Mouse (Mus musculus) CH12.LX (cell line): ENCODE data around the gene Dpp6. TPM values are rescaled to one million over a fixed set of nuclear protein-coding genes. Genes with fewer than 3 reads are reported as not detected.

Experiments
- DNase-seq: peaks from one replicate; pipeline ENCODE4 v3.0.0-alpha.2; 2013; ENCODE audit errors: extremely low read depth
- H3K27ac ChIP-seq: 2 replicates; pipeline ENCODE4 v1.5.1; 2012; ENCODE audit warnings: low read depth, mild to moderate bottlenecking, control low read depth, moderate library complexity; ENCODE audit not compliant: insufficient read depth
- H3K27me3 ChIP-seq: replicated peaks from 2 replicates; pipeline ENCODE3; 2012; ENCODE audit warnings: inconsistent platforms
- H3K36me3 ChIP-seq, 2 experiments: replicated peaks in 1 of 2; 2 replicates each; pipeline versions ENCODE3 to v1.6.1; 2012; ENCODE audit warnings: inconsistent platforms in 1 of 2, low read length in 1 of 2, mild to moderate bottlenecking in 1 of 2, mixed read lengths in 1 of 2, moderate library complexity in 1 of 2; ENCODE audit not compliant: control insufficient read depth in 1 of 2, insufficient read depth in 1 of 2
- H3K4me1 ChIP-seq, 2 experiments: 2 replicates each; pipeline ENCODE4 v1.6.1; 2012; ENCODE audit warnings: inconsistent platforms in 1 of 2, moderate library complexity in 1 of 2; ENCODE audit not compliant: insufficient read depth in 2 of 2, control insufficient read depth in 1 of 2
- H3K4me2 ChIP-seq: 2 replicates; pipeline ENCODE4 v1.6.1; 2012; ENCODE audit warnings: low read depth, mild to moderate bottlenecking, control low read depth; ENCODE audit not compliant: poor library complexity, insufficient read depth, severe bottlenecking
- H3K4me3 ChIP-seq, 3 experiments: fragments of 150-350 bp in 1 of 3; sonication (generic) in 1 of 3; replicated peaks in 1 of 3; 2 replicates each; pipeline versions ENCODE3 to v1.5.1; 2011 to 2012; ENCODE audit warnings: low read depth in 2 of 3, low read length in 2 of 3, mild to moderate bottlenecking in 2 of 3, moderate library complexity in 2 of 3, control low read depth in 1 of 3, improper control_type of control experiment in 1 of 3, inconsistent platforms in 1 of 3, mixed read lengths in 1 of 3; ENCODE audit not compliant: poor library complexity in 1 of 3
- H3K79me2 ChIP-seq: replicated peaks from 2 replicates; pipeline ENCODE4 v1.6.1; 2012; ENCODE audit warnings: mild to moderate bottlenecking, moderate library complexity; ENCODE audit not compliant: control insufficient read depth, poor library complexity, insufficient read depth, severe bottlenecking; ENCODE audit errors: extremely low read depth
- H3K9ac ChIP-seq: 2 replicates; pipeline ENCODE4 v1.6.1; 2012; ENCODE audit warnings: low read depth, mild to moderate bottlenecking, control low read depth, moderate library complexity; ENCODE audit not compliant: insufficient read depth
- H3K9me3 ChIP-seq: replicated peaks from 2 replicates; pipeline ENCODE3; 2012; ENCODE audit warnings: low read length, inconsistent platforms, mixed read lengths
- CHD1 ChIP-seq: IDR thresholded peaks from 2 replicates; pipeline ENCODE4 v1.6.1; 2012; ENCODE audit warnings: low read depth, low read length, improper control_type of control experiment, inconsistent platforms
- E2F4 ChIP-seq: IDR thresholded peaks from 2 replicates; pipeline ENCODE4 v1.6.1; 2011; ENCODE audit warnings: low read depth, low read length, improper control_type of control experiment; ENCODE audit not compliant: insufficient replicate concordance
- ETS1 ChIP-seq: conservative IDR thresholded peaks from 2 replicates; pipeline ENCODE4 v1.6.1; 2012; ENCODE audit warnings: low read depth, mild to moderate bottlenecking, inconsistent platforms, low read length, improper control_type of control experiment, moderate library complexity
- GABPA ChIP-seq: IDR thresholded peaks from 2 replicates; pipeline ENCODE4 v1.6.1; 2012; ENCODE audit warnings: low read depth, low read length, improper control_type of control experiment, inconsistent platforms; ENCODE audit not compliant: insufficient replicate concordance
- HCFC1 ChIP-seq: IDR thresholded peaks from 2 replicates; pipeline ENCODE4 v1.6.1; 2012; ENCODE audit warnings: low read depth, mild to moderate bottlenecking, inconsistent platforms, low read length, improper control_type of control experiment
- JUN ChIP-seq: IDR thresholded peaks from 2 replicates; pipeline ENCODE4 v1.6.1; 2011; ENCODE audit warnings: low read depth, mild to moderate bottlenecking, low read length, improper control_type of control experiment, moderate library complexity; ENCODE audit not compliant: insufficient read depth
- JUND ChIP-seq: conservative IDR thresholded peaks from 2 replicates; pipeline ENCODE4 v1.6.1; 2011; ENCODE audit warnings: low read depth, low read length, improper control_type of control experiment
- MAFK ChIP-seq: IDR thresholded peaks from 2 replicates; pipeline ENCODE4 v1.6.1; 2011; ENCODE audit warnings: low read length, improper control_type of control experiment; ENCODE audit not compliant: insufficient replicate concordance
- MAX ChIP-seq: IDR thresholded peaks from 2 replicates; pipeline ENCODE4 v1.6.1; 2011; ENCODE audit warnings: low read length, improper control_type of control experiment
- MXI1 ChIP-seq: IDR thresholded peaks from 2 replicates; pipeline ENCODE4 v1.6.1; 2011; ENCODE audit warnings: mild to moderate bottlenecking, low read depth, low read length, improper control_type of control experiment
- NELFE ChIP-seq: IDR thresholded peaks from 2 replicates; pipeline ENCODE4 v1.6.1; 2011; ENCODE audit warnings: low read depth, low read length, improper control_type of control experiment
- POLR2AphosphoS2 ChIP-seq: IDR thresholded peaks from 2 replicates; pipeline ENCODE4 v1.6.1; 2011; ENCODE audit warnings: low read depth, low read length, improper control_type of control experiment
- RAD21 ChIP-seq: IDR thresholded peaks from 2 replicates; pipeline ENCODE4 v1.6.1; 2011; ENCODE audit warnings: low read depth, mild to moderate bottlenecking, low read length, improper control_type of control experiment, moderate library complexity
- SIN3A ChIP-seq: IDR thresholded peaks from 2 replicates; pipeline ENCODE4 v1.6.1; 2012; ENCODE audit warnings: low read length, improper control_type of control experiment, inconsistent platforms
- TBP ChIP-seq: conservative IDR thresholded peaks from 2 replicates; pipeline ENCODE4 v1.6.1; 2011; ENCODE audit warnings: low read depth, low read length, improper control_type of control experiment
- UBTF ChIP-seq: IDR thresholded peaks from 2 replicates; pipeline ENCODE4 v1.6.1; 2012; ENCODE audit warnings: low read depth, mild to moderate bottlenecking, inconsistent platforms, low read length, improper control_type of control experiment, moderate library complexity
- USF1 ChIP-seq: IDR thresholded peaks from 2 replicates; pipeline ENCODE4 v1.6.1; 2014; ENCODE audit warnings: low read depth, mild to moderate bottlenecking, inconsistent platforms, low read length, improper control_type of control experiment
- ZC3H11A ChIP-seq: IDR thresholded peaks from 2 replicates; pipeline ENCODE4 v1.6.1; 2012; ENCODE audit warnings: low read depth, mild to moderate bottlenecking, inconsistent platforms, low read length, improper control_type of control experiment
- dilution Hi-C: fragments of 300-500 bp; cut with MboI; formaldehyde crosslinking; loops from 2 replicates; pipeline ENCODE4 v1.14.3; 2020; ENCODE audit warnings: low sequenced_read_pairs; ENCODE audit not compliant: extremely low pct_unique_long_range_greater_than_20kb, extremely low pct_ligation_motif_present
- in situ Hi-C: fragments of 300-500 bp; cut with MboI; formaldehyde crosslinking; loops from 3 replicates; pipeline ENCODE4 v1.14.3; 2019; ENCODE audit warnings: low sequenced_read_pairs, low pct_ligation_motif_present, low pct_unique_long_range_greater_than_20kb, mixed read lengths
- polyA plus RNA-seq: library from polyadenylated mRNA; unstranded; fragments of >175 nt; gene quantifications from 2 replicates; pipeline ENCODE4 v1.2.1, GENCODE M21; 2012; ENCODE audit warnings: low read depth; ENCODE audit not compliant: insufficient read length
- total RNA-seq, 2 experiments: library from RNA; depleted of rRNA; stranded (reverse); fragments of 300-350 nt in 1 of 2; fragments of >200 nt in 1 of 2; gene quantifications; 2 replicates each; pipeline ENCODE4 v1.2.3; 2012 to 2014

The Dpp6 gene
- total and polyA plus RNA-seq, 3 experiments = not detected

- Histone ChIP-seq H3K79me2 (no peaks in the 10 kb centered on the region), H3K27me3 (no peaks in the 10 kb centered on the region), H3K9me3 (peaks cover 23% of the 10 kb centered on the region), H3K4me3 (no peak overlapping the region), H3K9ac (no peak overlapping the region), H3K4me1 (no peaks in the 10 kb centered on the region), H3K27ac (no peak overlapping the region), H3K4me2 (no peak overlapping the region), H3K36me3 (no peaks in the 10 kb centered on the region)
- no peak for TF ChIP-seq USF1
- TF ChIP-seq ZC3H11A = no peak
- no peak for TF ChIP-seq MAX
- no peak for TF ChIP-seq GABPA
- TF ChIP-seq SIN3A = no peak
- TF ChIP-seq NELFE = no peak
- no peak for TF ChIP-seq TBP
- TF ChIP-seq MAFK = no peak
- no peak for TF ChIP-seq ETS1
- no peak for DNase-seq
- in situ Hi-C loops (no loop called here), dilution Hi-C loops (no loop called here)
These were observed 640.7 kb downstream of the Dpp6 start for GRCm38 (mm10) chr5:27457686-27458085.

- in situ Hi-C loops (no loop called here), dilution Hi-C loops (no loop called here)
- Histone ChIP-seq H3K4me1 (no peaks in the 10 kb centered on the region), H3K36me3 (no peaks in the 10 kb centered on the region), H3K9ac (no peak overlapping the region), H3K79me2 (no peaks in the 10 kb centered on the region), H3K4me3 (no peak overlapping the region), H3K4me2 (no peak overlapping the region), H3K9me3 (peaks cover 21% of the 10 kb centered on the region), H3K27me3 (no peaks in the 10 kb centered on the region), H3K27ac (no peak overlapping the region)
- TF ChIP-seq CHD1 = no peak
- TF ChIP-seq UBTF = no peak
- no peak for TF ChIP-seq RAD21
- TF ChIP-seq JUND = no peak
- no peak for TF ChIP-seq JUN
- no peak for TF ChIP-seq SIN3A
- no peak for TF ChIP-seq USF1
- no peak for TF ChIP-seq MXI1
- TF ChIP-seq HCFC1 = no peak
- no peak for TF ChIP-seq TBP
- no peak for TF ChIP-seq E2F4
- no peak for TF ChIP-seq ETS1
- no peak for TF ChIP-seq ZC3H11A
- TF ChIP-seq POLR2AphosphoS2 = no peak
- DNase-seq = no peak
These were observed 658.0 kb downstream of the Dpp6 start for GRCm38 (mm10) chr5:27474964-27475465.
